Mouse (Mus musculus) lung, adult 2 months (tissue): ENCODE results near the gene Dbp. TPM values are rescaled to one million over a fixed set of nuclear protein-coding genes. Genes with fewer than 3 reads are reported as not detected.

Experiments used
- DNase-seq: peaks from one replicate; pipeline ENCODE4 v3.0.0; 2022
- H3K4me1 ChIP-seq: fragments of 200-500 bp; 2 replicates; pipeline ENCODE4 v1.6.1; 2011; ENCODE audit warnings: low read length; ENCODE audit not compliant: control insufficient read depth, insufficient read depth
- H3K4me3 ChIP-seq: fragments of 200-500 bp; replicated peaks from 2 replicates; pipeline ENCODE3; 2011; ENCODE audit warnings: low read depth, mild to moderate bottlenecking, control low read depth, low read length; ENCODE audit errors: extremely low read depth
- CTCF ChIP-seq: fragments of 200-500 bp; IDR thresholded peaks from 2 replicates; pipeline ENCODE4 v1.5.1; 2011; ENCODE audit warnings: mild to moderate bottlenecking, low read length, control low read depth; ENCODE audit not compliant: insufficient read depth
- POLR2A ChIP-seq: fragments of 200-500 bp; IDR thresholded peaks from 2 replicates; pipeline ENCODE4 v1.6.1; 2011; ENCODE audit warnings: low read depth, mild to moderate bottlenecking, control low read depth, low read length, borderline replicate concordance; ENCODE audit errors: extremely low read depth
- WGBS: fragments of 180-500 bp; shearing (Covaris S2); methylation state at CpG from one replicate; pipeline ENCODE4 v1.1.7; 2018; 5-methylcytosine and 5-hydroxymethylcytosine counted together
- polyA plus RNA-seq: library from polyadenylated mRNA; depleted of rRNA; stranded (reverse); fragments of >200 nt; gene quantifications from 2 replicates; pipeline ENCODE4 v1.2.3, GENCODE M21; 2012

The Dbp gene
- polyA plus RNA-seq, 1 experiment = 43.1 TPM

GRCm38 (mm10) chr7:45716460-45716857, 11.6 kb downstream of the Dbp start:
- WGBS = 85% methylated on average over 3 of the region's 3 CpGs
- TF ChIP-seq CTCF = no peak
- no peak for TF ChIP-seq POLR2A
- Histone ChIP-seq H3K4me1 (peaks cover 26% of the 10 kb centered on the region), H3K4me3 (no peak overlapping the region)
- DNase-seq = no peak

GRCm38 (mm10) chr7:45716952-45717917, 12.3 kb downstream of the Dbp start:
- no peak for DNase-seq
- 5% methylated on average over 31 of the region's 31 CpGs for WGBS

GRCm38 (mm10) chr7:45717918-45718297, 13.0 kb downstream of the Dbp start, which contains the start of gene Sphk2:
Sphk2 (minus strand) TSS chr7:45718002.
- peaks cover 26% of the 10 kb centered on the region for H3K4me1 ChIP-seq
- peak; percentile 98 for TF ChIP-seq POLR2A
- no peak for TF ChIP-seq CTCF
- under 1% methylated on average over 41 of the region's 41 CpGs for WGBS

More at GRCm38 (mm10) chr7:45716952-45717917, 12.3 kb downstream of the Dbp start:
- Histone ChIP-seq H3K4me3 (peak overlapping the region; percentile 94), H3K4me1 (peaks cover 26% of the 10 kb centered on the region)
- TF ChIP-seq POLR2A (no peak), CTCF (no peak)

GRCm38 (mm10) chr7:45718331-45718730, 13.4 kb downstream of the Dbp start:
- H3K4me3 ChIP-seq = peak overlapping the region; percentile 94
- under 1% methylated on average over 20 of the region's 20 CpGs for WGBS
- H3K4me1 ChIP-seq = peaks cover 24% of the 10 kb centered on the region
- TF ChIP-seq POLR2A = no peak; the same call in 1 of the 2 replicates
- TF ChIP-seq CTCF = no peak
- no peak for DNase-seq

More at GRCm38 (mm10) chr7:45717918-45718297, 13.0 kb downstream of the Dbp start, which contains the start of gene Sphk2:
- peak; percentile 98 for DNase-seq
- peak within 1 kb of the TSS; percentile 94 for H3K4me3 ChIP-seq

- Histone ChIP-seq H3K4me1 (peaks cover 21% of the 10 kb centered on the region), H3K4me3 (no peak overlapping the region)
- 75% methylated on average over 10 of the region's 10 CpGs for WGBS
- no peak for DNase-seq
- TF ChIP-seq POLR2A = no peak
- TF ChIP-seq CTCF = no peak
Measured at GRCm38 (mm10) chr7:45719180-45719579, 14.3 kb downstream of the Dbp start.

GRCm38 (mm10) chr7:45719738-45720412, 15.0 kb downstream of the Dbp start:
- TF ChIP-seq POLR2A = no peak
- TF ChIP-seq CTCF = no peak
- 85% methylated on average over 16 of the region's 16 CpGs for whole genome bisulfite sequencing
- DNase-seq = no peak
- peaks cover 16% of the 10 kb centered on the region for H3K4me1 ChIP-seq
- H3K4me3 ChIP-seq = no peak overlapping the region

- Histone ChIP-seq H3K4me1 (peaks cover 13% of the 10 kb centered on the region), H3K4me3 (no peak within 1 kb of the TSS)
- TF ChIP-seq CTCF = no peak
- TF ChIP-seq POLR2A = no peak
- no peak for DNase-seq
- WGBS = 69% methylated on average over 14 of the region's 14 CpGs
Measured at GRCm38 (mm10) chr7:45720413-45721233, 15.7 kb downstream of the Dbp start, which contains the start of gene Fam83e. Fam83e (plus strand) TSS chr7:45721212.

GRCm38 (mm10) chr7:45721234-45721571, 16.3 kb downstream of the Dbp start:
- no peak for TF ChIP-seq CTCF
- TF ChIP-seq POLR2A = no peak
- DNase-seq = no peak
- Histone ChIP-seq H3K4me1 (peaks cover 8% of the 10 kb centered on the region), H3K4me3 (no peak overlapping the region)
- 63% methylated on average over 7 of the region's 7 CpGs for WGBS
